In the genomic region with DNA sequence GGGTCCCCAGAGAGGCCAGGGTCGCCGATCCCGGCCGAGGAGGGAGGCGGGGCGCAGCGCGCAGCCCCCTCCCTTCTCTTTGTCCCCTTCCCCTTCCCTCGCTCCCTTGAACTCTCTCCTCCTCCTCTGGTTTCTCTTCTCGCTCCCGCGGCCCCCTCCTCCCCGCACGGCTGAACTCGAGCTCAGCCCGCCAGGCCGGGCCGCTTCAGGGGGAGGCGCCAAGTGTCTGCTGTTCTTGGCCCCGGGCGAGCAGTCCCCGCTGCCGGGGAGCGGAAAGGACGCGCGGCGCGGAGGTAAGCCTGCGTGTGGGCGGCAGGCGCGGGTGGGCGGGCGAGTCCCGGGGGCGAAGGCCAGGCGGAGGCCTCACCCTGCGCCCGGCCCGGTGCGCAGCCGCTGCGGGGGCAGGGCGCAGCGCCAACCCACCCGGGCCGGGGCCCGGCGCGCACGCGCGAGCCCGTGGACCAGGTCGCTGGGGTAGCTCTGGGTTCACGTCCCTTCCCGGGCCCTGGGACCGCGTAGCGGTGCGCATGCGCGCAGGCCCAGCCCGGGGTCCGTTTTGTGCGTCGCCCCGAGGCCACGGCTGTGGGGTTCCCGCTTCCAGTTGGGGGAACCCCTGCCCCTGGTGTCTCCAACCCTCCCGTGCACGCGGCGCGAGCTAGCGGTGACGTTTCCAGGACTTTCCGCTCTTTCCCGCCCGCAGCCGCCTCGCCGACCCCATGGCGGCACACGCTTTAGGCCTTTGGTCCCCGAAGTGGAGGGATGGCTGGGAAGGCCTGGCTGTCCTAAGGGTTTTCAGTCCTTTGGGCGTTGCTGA, we compare ENCODE assay signal across 8 mouse cellular contexts. TPM values are rescaled to one million over a fixed set of nuclear protein-coding genes. Genes with fewer than 3 reads are reported as not detected.
A peak's percentile ranks its signal among the peaks of the same experiment; 100 is the strongest.
DNase-seq lines count a peak whose midpoint lies in the region; ATAC-seq and TF ChIP-seq lines count a peak whose summit lies in the region.

No protein-coding gene starts in this region.

- H3K4me2 ChIP-seq in hindbrain, embryonic 11.5 days (replicated peaks; ENCODE audit: low read depth, low read length) = peak overlapping the region; percentile 85

- H3K9me3 ChIP-seq in hindbrain, embryonic 11.5 days (ENCODE audit: control insufficient read depth, low read length) = no peaks in the 10 kb centered on the region

- no peaks in the 10 kb centered on the region for H3K36me3 ChIP-seq in hindbrain, embryonic 11.5 days (ENCODE audit: control insufficient read depth, insufficient read depth, low read length)

- peak overlapping the region; percentile 97 for H3K27ac ChIP-seq in cerebellum, adult 2 months (ENCODE audit: insufficient read depth, low read length)
- H3K27ac ChIP-seq in hindbrain, embryonic 11.5 days (ENCODE audit: low read depth, low read length) = peak overlapping the region; percentile 100

- H3K4me1 ChIP-seq in cerebellum, adult 2 months (ENCODE audit: control insufficient read depth, insufficient read depth, low read length) = peaks cover 4% of the 10 kb centered on the region; the same call in 1 of the 2 replicates
- peaks cover 2% of the 10 kb centered on the region; the same call in 1 of the 2 replicates for H3K4me1 ChIP-seq in hindbrain, embryonic 11.5 days (replicated peaks; ENCODE audit: control insufficient read depth, insufficient read depth, low read length)

- peak overlapping the region; percentile 97 for H3K9ac ChIP-seq in hindbrain, embryonic 11.5 days (ENCODE audit: low read depth, low read length)

- H3K27me3 ChIP-seq in cerebellum, adult 2 months (ENCODE audit: control insufficient read depth, insufficient read depth, low read length) = no peaks in the 10 kb centered on the region
- no peaks in the 10 kb centered on the region for H3K27me3 ChIP-seq in hindbrain, embryonic 11.5 days (ENCODE audit: control insufficient read depth, insufficient read depth, low read length)

- TF ChIP-seq CTCF in cerebellum, adult 2 months (IDR thresholded peaks at IDR 0.05; ENCODE audit: borderline replicate concordance, insufficient read depth, low read depth, low read length) = no peak

- peak; percentile 79 for DNase-seq in MN1 (ENCODE audit: low spot score)
- DNase-seq in cerebellum, adult 2 months = peak; percentile 90 to 92
- peak; percentile 36 to 80 for DNase-seq in frontal cortex, adult 2 months (ENCODE audit: extremely low spot score in 1 of 2, low spot score in 1 of 2)
- peak; percentile 88 for DNase-seq in hindbrain, embryonic 11.5 days (ENCODE audit: low spot score)
- peak; percentile 61 to 76 for DNase-seq in layer of hippocampus, postnatal 25 days (ENCODE audit: extremely low spot score in 1 of 2, low spot score in 1 of 2)
- DNase-seq in lung, postnatal 14 days = peak; percentile 83
- DNase-seq in ovary, postnatal 36 days (ENCODE audit: low spot score) = peak; percentile 86
- DNase-seq in thymus, postnatal 14 days = peak; percentile 93

- H3K4me3 ChIP-seq in cerebellum, adult 2 months (replicated peaks; ENCODE audit: insufficient read depth, low read depth, low read length) = peak overlapping the region; percentile 66
- H3K4me3 ChIP-seq in hindbrain, embryonic 11.5 days (ENCODE audit: low read depth, low read length) = peak overlapping the region; percentile 73

- peak; percentile 95 for ATAC-seq in hindbrain, embryonic 11.5 days (ENCODE audit: low FRiP score)

- TF ChIP-seq POLR2A in cerebellum, adult 2 months (IDR thresholded peaks at IDR 0.05; ENCODE audit: borderline replicate concordance, insufficient read depth, low read length) = peak; percentile 40; the same call in 1 of the 2 replicates

- under 1% methylated on average over 86 of the region's 88 CpGs for WGBS in cerebellum, adult 2 months
- under 1% methylated on average over 47 of the region's 88 CpGs for WGBS in hindbrain, embryonic 11.5 days

RNA-seq across cellular contexts. Expression of a gene that starts 20.3 kb away (rescaled TPM):
- 27.0 and 30.2 TPM in 2 replicates for polyA plus RNA-seq in cerebellum, adult 2 months (2012; rRNA removed)
- polyA plus RNA-seq in frontal cortex, adult 2 months (2012; rRNA removed) = 26.6 and 28.1 TPM in 2 replicates
- 145 and 157 TPM in 2 replicates for polyA plus RNA-seq in hindbrain, embryonic 11.5 days (2014; fragmentation: Nextera tagmentation; extraction: Ambion mirVana)
- total RNA-seq in layer of hippocampus, postnatal 25 days (2021) = 10 to 100 TPM; 26.4 to 29.3 TPM

Comparison
In these comparisons a context has a peak if more than half of its experiments do, and no peak if none do; other contexts are left out.
1. Peak in every context shown above with its lines: DNase-seq, ATAC-seq, H3K4me3 ChIP-seq and H3K27ac ChIP-seq.